ENCODE assay signal across 17 mouse cellular contexts in genomic region chr2:146225818-146226217, GRCm38 (mm10). TPM values are rescaled to one million over a fixed set of nuclear protein-coding genes. Genes with fewer than 3 reads are reported as not detected.
A peak's percentile ranks its signal among the peaks of the same experiment; 100 is the strongest.
DNase-seq lines count a peak whose midpoint lies in the region; ATAC-seq and TF ChIP-seq lines count a peak whose summit lies in the region.
"Had no signal": no experiment of that assay in that cellular context is flagged by ENCODE, and none has a peak within 500 bp of the region (broad histone marks: within the 10 kb centered on the region; RNA-seq: fewer than 3 reads in every experiment).

No protein-coding gene starts in this region.

- 8% methylated on average over 6 of the region's 6 CpGs for WGBS in hindbrain, embryonic 10.5 days
- 7% methylated on average over 6 of the region's 6 CpGs for WGBS in hindbrain, embryonic 11.5 days
- 11% methylated on average over 6 of the region's 6 CpGs for WGBS in forebrain, postnatal 0 days
- WGBS in midbrain, embryonic 13.5 days = 6% methylated on average over 6 of the region's 6 CpGs

- DNase-seq in hindbrain, embryonic 10.5 days (ENCODE audit: low spot score) = peak; percentile 18
- DNase-seq in hindbrain, embryonic 11.5 days (ENCODE audit: low spot score) = no peak
- DNase-seq in forebrain, postnatal 0 days = no peak
- DNase-seq in adrenal gland, postnatal 25 days = no peak
- DNase-seq in gastrocnemius, postnatal 10 days = no peak
- no peak for DNase-seq in heart, postnatal 10 days
- DNase-seq in cerebellum, postnatal 36 days = no peak
- DNase-seq: B cell, adult 2 months; cerebellum, adult 18-20 months; gastrocnemius, adult 2 months; heart, postnatal 36 days; thymus, postnatal 25 days had no signal

- no peak for TF ChIP-seq CTCF in forebrain, postnatal 0 days (IDR thresholded peaks at IDR 0.05; ENCODE audit: low read depth)

- ATAC-seq in hindbrain, embryonic 11.5 days (ENCODE audit: low FRiP score) = no peak
- no peak for ATAC-seq in forebrain, postnatal 0 days
- ATAC-seq in midbrain, embryonic 13.5 days = no peak

- intact Hi-C loops in heart, postnatal 10 days (cut with DNase I) = loop anchor here (10.0 kb wide), 1 partner anchor 859 kb away; the partner anchor contains the start of gene Nkx2-4

- no peaks in the 10 kb centered on the region for H3K9me3 ChIP-seq in hindbrain, embryonic 10.5 days
- H3K9me3 ChIP-seq in hindbrain, embryonic 11.5 days (ENCODE audit: control insufficient read depth, low read length) = no peaks in the 10 kb centered on the region
- H3K9me3 ChIP-seq in forebrain, postnatal 0 days (ENCODE audit: low read length) = no peaks in the 10 kb centered on the region
- no peaks in the 10 kb centered on the region for H3K9me3 ChIP-seq in midbrain, embryonic 13.5 days
- H3K9me3 ChIP-seq: limb, embryonic 12.5 days; stomach, embryonic 15.5 days had no signal

- H3K27me3 ChIP-seq in hindbrain, embryonic 10.5 days (ENCODE audit: insufficient read depth, poor library complexity, severe bottlenecking) = peaks cover 84% of the 10 kb centered on the region
- H3K27me3 ChIP-seq in hindbrain, embryonic 11.5 days (ENCODE audit: control insufficient read depth, insufficient read depth, low read length) = peaks cover 44% of the 10 kb centered on the region
- no peaks in the 10 kb centered on the region for H3K27me3 ChIP-seq in forebrain, postnatal 0 days (ENCODE audit: insufficient read depth, low read length)
- H3K27me3 ChIP-seq in midbrain, embryonic 13.5 days = peaks cover 56% of the 10 kb centered on the region

- no peak overlapping the region for H3K4me3 ChIP-seq in hindbrain, embryonic 10.5 days
- H3K4me3 ChIP-seq in hindbrain, embryonic 11.5 days (ENCODE audit: low read depth, low read length) = no peak overlapping the region
- H3K4me3 ChIP-seq in forebrain, postnatal 0 days (ENCODE audit: low read depth, low read length) = peak overlapping the region; percentile 80
- H3K4me3 ChIP-seq in midbrain, embryonic 13.5 days (replicated peaks) = peak overlapping the region; percentile 81
- H3K4me3 ChIP-seq: gastrocnemius, adult 2 months; limb, embryonic 12.5 days; myocyte; stomach, embryonic 15.5 days had no signal

- H3K4me2 ChIP-seq in hindbrain, embryonic 11.5 days (replicated peaks; ENCODE audit: low read depth, low read length) = no peak overlapping the region
- H3K4me2 ChIP-seq in forebrain, postnatal 0 days (ENCODE audit: low read depth) = peak overlapping the region; percentile 93
- H3K4me2 ChIP-seq in midbrain, embryonic 13.5 days (replicated peaks) = peak overlapping the region; percentile 92
- H3K4me2 ChIP-seq: limb, embryonic 12.5 days; stomach, embryonic 15.5 days had no signal

- 0 out of 2 replicates have a peak overlapping the region, but pooled peaks have one; percentile 35 for H3K27ac ChIP-seq in hindbrain, embryonic 10.5 days
- H3K27ac ChIP-seq in hindbrain, embryonic 11.5 days (ENCODE audit: low read depth, low read length) = no peak overlapping the region
- no peak overlapping the region for H3K27ac ChIP-seq in forebrain, postnatal 0 days (ENCODE audit: low read depth, low read length)
- no peak overlapping the region for H3K27ac ChIP-seq in midbrain, embryonic 13.5 days
- H3K27ac ChIP-seq: gastrocnemius, adult 2 months; limb, embryonic 12.5 days; stomach, embryonic 15.5 days had no signal

- H3K9ac ChIP-seq in hindbrain, embryonic 11.5 days (ENCODE audit: low read depth, low read length) = no peak overlapping the region
- no peak overlapping the region for H3K9ac ChIP-seq in forebrain, postnatal 0 days
- peak overlapping the region; percentile 58; the same call in 1 of the 2 replicates for H3K9ac ChIP-seq in midbrain, embryonic 13.5 days (replicated peaks)
- H3K9ac ChIP-seq: limb, embryonic 12.5 days; stomach, embryonic 15.5 days had no signal

- H3K4me1 ChIP-seq in hindbrain, embryonic 10.5 days (replicated peaks) = peaks cover 49% of the 10 kb centered on the region
- H3K4me1 ChIP-seq in hindbrain, embryonic 11.5 days (replicated peaks; ENCODE audit: control insufficient read depth, insufficient read depth, low read length) = peaks cover 5% of the 10 kb centered on the region
- no peaks in the 10 kb centered on the region for H3K4me1 ChIP-seq in forebrain, postnatal 0 days (ENCODE audit: insufficient read depth)
- peaks cover 48% of the 10 kb centered on the region for H3K4me1 ChIP-seq in midbrain, embryonic 13.5 days (replicated peaks)

- H3K36me3 ChIP-seq in hindbrain, embryonic 10.5 days = no peaks in the 10 kb centered on the region
- no peaks in the 10 kb centered on the region for H3K36me3 ChIP-seq in hindbrain, embryonic 11.5 days (ENCODE audit: control insufficient read depth, insufficient read depth, low read length)
- H3K36me3 ChIP-seq in forebrain, postnatal 0 days (ENCODE audit: insufficient read depth) = no peaks in the 10 kb centered on the region
- H3K36me3 ChIP-seq in midbrain, embryonic 13.5 days = no peaks in the 10 kb centered on the region
- H3K36me3 ChIP-seq: limb, embryonic 12.5 days; stomach, embryonic 15.5 days had no signal

RNA-seq across cellular contexts. Expression of gene Insm1, which starts 4.1 kb away (rescaled TPM):
- 4.9 and 7.3 TPM in 2 replicates for polyA plus RNA-seq in hindbrain, embryonic 10.5 days (2016; fragmentation: Nextera tagmentation; extraction: Ambion mirVana)
- 11.9 and 12.3 TPM in 2 replicates for polyA plus RNA-seq in hindbrain, embryonic 11.5 days (2014; fragmentation: Nextera tagmentation; extraction: Ambion mirVana)
- 16.8 and 30.8 TPM in 2 replicates for total RNA-seq in forebrain, postnatal 0 days (2014; rRNA removed)
- 4.6 and 4.8 TPM in 2 replicates for polyA plus RNA-seq in forebrain, postnatal 0 days (2015; fragmentation: Nextera tagmentation; extraction: Ambion mirVana)
- polyA plus RNA-seq in midbrain, embryonic 13.5 days (2015; fragmentation: Nextera tagmentation; extraction: Ambion mirVana) = 7.1 and 8.9 TPM in 2 replicates
- total RNA-seq in adrenal gland, postnatal 25 days (2021) = 5.8 and 7.5 TPM in 2 replicates
- not detected for total RNA-seq in gastrocnemius, postnatal 10 days (2021)
- not detected for total RNA-seq in heart, postnatal 10 days (2021)
- total RNA-seq: gastrocnemius, adult 2 months; heart, postnatal 36 days had no signal
- polyA plus RNA-seq: limb, embryonic 12.5 days; liver, embryonic 16.5 days; myocyte had no signal

Comparison
In these comparisons a context has a peak if more than half of its experiments do, and no peak if none do; other contexts are left out.
1. H3K4me3 ChIP-seq: peak in forebrain, postnatal 0 days (single experiment) and midbrain, embryonic 13.5 days (single experiment); none in hindbrain, embryonic 10.5 days (single experiment) and hindbrain, embryonic 11.5 days (single experiment).